Mouse (Mus musculus): Measurements from ENCODE around the gene Plcl2. TPM values are rescaled to one million over a fixed set of nuclear protein-coding genes. Genes with fewer than 3 reads are reported as not detected.
"Not testable (repeated sequence)": the region's sequence is repeated elsewhere in the genome, so short reads cannot be mapped to it uniquely, and the experiment has no call there.

Plcl2 gene
- polyA plus RNA-seq, 1 experiment from 2014 or later, result not detected

- POLR2A ChIA-PET, result no interaction called here
- in situ Hi-C loops (cut with MboI; ENCODE audit: low pct_unique_long_range_greater_than_20kb), result no loop called here
- H3K27me3 ChIP-seq, result peaks cover 47% of the 10 kb centered on the region
- TF ChIP-seq CTCF (IDR thresholded peaks at IDR 0.05), result no peak
- CTCF ChIA-PET, result no interaction called here
- no peak for ATAC-seq
- DNase-seq (ENCODE audit: low read depth, low spot score), result no peak
These were observed 77.6 kb downstream of the Plcl2 start for GRCm38 (mm10) chr17:50586834-50587233.

GRCm38 (mm10) chr17:50587941-50588340 is 78.7 kb downstream of the Plcl2 start:
- in situ Hi-C loops (cut with MboI; ENCODE audit: low pct_unique_long_range_greater_than_20kb), result no loop called here
- ATAC-seq (no peak), DNase-seq (ENCODE audit: low read depth, low spot score) (no peak)
- peaks cover 48% of the 10 kb centered on the region for H3K27me3 ChIP-seq
- CTCF ChIA-PET, result no interaction called here
- POLR2A ChIA-PET, result interaction anchor here (0.7 kb wide), 1 partner anchor 107 kb away, joined by 3 read pairs; no protein-coding TSS in a partner anchor
- TF ChIP-seq CTCF (IDR thresholded peaks at IDR 0.05), result no peak

- CTCF ChIA-PET, result no interaction called here
- DNase-seq (ENCODE audit: low read depth, low spot score), result no peak
- ATAC-seq, result no peak
- TF ChIP-seq CTCF (IDR thresholded peaks at IDR 0.05), result no peak
- POLR2A ChIA-PET, result no interaction called here
- in situ Hi-C loops (cut with MboI; ENCODE audit: low pct_unique_long_range_greater_than_20kb), result no loop called here
- H3K27me3 ChIP-seq, result peaks cover 30% of the 10 kb centered on the region
These were observed 91.0 kb downstream of the Plcl2 start for GRCm38 (mm10) chr17:50600178-50600577.

- no peak for TF ChIP-seq CTCF (IDR thresholded peaks at IDR 0.05)
- H3K27me3 ChIP-seq, result peaks cover 32% of the 10 kb centered on the region
- CTCF ChIA-PET, result no interaction called here
- no peak for ATAC-seq
- POLR2A ChIA-PET, result no interaction called here
- in situ Hi-C loops (cut with MboI; ENCODE audit: low pct_unique_long_range_greater_than_20kb), result no loop called here
- DNase-seq (ENCODE audit: low read depth, low spot score), result no peak
These were observed 91.5 kb downstream of the Plcl2 start for GRCm38 (mm10) chr17:50600696-50601095.

GRCm38 (mm10) chr17:50606890-50607289 is 97.7 kb downstream of the Plcl2 start:
- in situ Hi-C loops (cut with MboI; ENCODE audit: low pct_unique_long_range_greater_than_20kb), result no loop called here
- CTCF ChIA-PET, result no interaction called here

GRCm38 (mm10) chr17:50609908-50610307 is 100.7 kb downstream of the Plcl2 start:
- no peak for ATAC-seq
- ChIA-PET POLR2A (no interaction called here), CTCF (no interaction called here)
- H3K27me3 ChIP-seq, result peaks cover 20% of the 10 kb centered on the region
- in situ Hi-C loops (cut with MboI; ENCODE audit: low pct_unique_long_range_greater_than_20kb), result no loop called here
- no peak for DNase-seq (ENCODE audit: low read depth, low spot score)
- no peak for TF ChIP-seq CTCF (IDR thresholded peaks at IDR 0.05)

More at GRCm38 (mm10) chr17:50606890-50607289, 97.7 kb downstream of the Plcl2 start:
- H3K27me3 ChIP-seq, result peaks cover 32% of the 10 kb centered on the region
- ATAC-seq (no peak), DNase-seq (ENCODE audit: low read depth, low spot score) (no peak)
- TF ChIP-seq CTCF (IDR thresholded peaks at IDR 0.05), result no peak
- POLR2A ChIA-PET, result no interaction called here

- DNase-seq (ENCODE audit: low read depth, low spot score), result no peak
These were observed 111.8 kb downstream of the Plcl2 start for GRCm38 (mm10) chr17:50620794-50621537.

GRCm38 (mm10) chr17:50621996-50622395 is 112.8 kb downstream of the Plcl2 start:
- ATAC-seq (no peak), DNase-seq (ENCODE audit: low read depth, low spot score) (no peak)
- ChIA-PET CTCF (no interaction called here), POLR2A (no interaction called here)
- in situ Hi-C loops (cut with MboI; ENCODE audit: low pct_unique_long_range_greater_than_20kb), result no loop called here
- TF ChIP-seq CTCF (IDR thresholded peaks at IDR 0.05), result no peak
- peaks cover 11% of the 10 kb centered on the region for H3K27me3 ChIP-seq

More at GRCm38 (mm10) chr17:50620794-50621537, 111.8 kb downstream of the Plcl2 start:
- CTCF ChIA-PET, result no interaction called here
- no peak for ATAC-seq
- H3K27me3 ChIP-seq, result peaks cover 11% of the 10 kb centered on the region
- POLR2A ChIA-PET, result no interaction called here
- TF ChIP-seq CTCF (IDR thresholded peaks at IDR 0.05), result no peak
- in situ Hi-C loops (cut with MboI; ENCODE audit: low pct_unique_long_range_greater_than_20kb), result no loop called here

GRCm38 (mm10) chr17:50625584-50625983 is 116.4 kb downstream of the Plcl2 start:
- POLR2A ChIA-PET, result no interaction called here

GRCm38 (mm10) chr17:50627658-50628057 is 118.5 kb downstream of the Plcl2 start:
- POLR2A ChIA-PET, result no interaction called here
- in situ Hi-C loops (cut with MboI; ENCODE audit: low pct_unique_long_range_greater_than_20kb), result no loop called here
- DNase-seq (ENCODE audit: low read depth, low spot score) (no peak), ATAC-seq (no peak)
- H3K27me3 ChIP-seq, result peaks cover 13% of the 10 kb centered on the region
- CTCF ChIA-PET, result no interaction called here
- TF ChIP-seq CTCF (IDR thresholded peaks at IDR 0.05), result no peak

More at GRCm38 (mm10) chr17:50625584-50625983, 116.4 kb downstream of the Plcl2 start:
- CTCF ChIA-PET, result interaction anchor here (1.0 kb wide), 2 partner anchors 11 to 36 kb away, joined by 3 read pairs; no protein-coding TSS in a partner anchor
- H3K27me3 ChIP-seq, result peaks cover 13% of the 10 kb centered on the region
- no peak for ATAC-seq
- TF ChIP-seq CTCF (IDR thresholded peaks at IDR 0.05), result no peak
- in situ Hi-C loops (cut with MboI; ENCODE audit: low pct_unique_long_range_greater_than_20kb), result no loop called here
- DNase-seq (ENCODE audit: low read depth, low spot score), result no peak

- DNase-seq (ENCODE audit: low read depth, low spot score), result no peak
- peaks cover 13% of the 10 kb centered on the region for H3K27me3 ChIP-seq
- ATAC-seq, result no peak
- CTCF ChIA-PET, result no interaction called here
- TF ChIP-seq CTCF (IDR thresholded peaks at IDR 0.05), result no peak
- in situ Hi-C loops (cut with MboI; ENCODE audit: low pct_unique_long_range_greater_than_20kb), result no loop called here
- POLR2A ChIA-PET, result no interaction called here
These were observed 119.5 kb downstream of the Plcl2 start for GRCm38 (mm10) chr17:50628716-50629115.

- CTCF ChIA-PET, result interaction anchor here (1.2 kb wide), 1 partner anchor 14 kb away, joined by 3 read pairs; no protein-coding TSS in a partner anchor
- ATAC-seq; in situ Hi-C loops (cut with MboI; ENCODE audit: low pct_unique_long_range_greater_than_20kb); DNase-seq (ENCODE audit: low read depth, low spot score); POLR2A ChIA-PET; H3K27me3 ChIP-seq: not testable (repeated sequence)
These were observed 121.8 kb downstream of the Plcl2 start for GRCm38 (mm10) chr17:50630992-50631391.

Data from Patski (cell line).